Mouse (Mus musculus) spleen, adult 2 months (tissue): ENCODE data around the gene Slc5a6. TPM values are rescaled to one million over a fixed set of nuclear protein-coding genes. Genes with fewer than 3 reads are reported as not detected.

ENCODE experiments used
- DNase-seq, 2 experiments: peaks; one replicate each; pipeline versions ENCODE4 v3.0.0 to v3.0.0-alpha.2; 2012 to 2021; ENCODE audit warnings: low spot score in 2 of 2, low read depth in 1 of 2
- H3K27ac ChIP-seq: fragments of 200-500 bp; 2 replicates; pipeline ENCODE4 v1.5.1; 2012; ENCODE audit warnings: low read length, inconsistent platforms; ENCODE audit not compliant: insufficient read depth
- H3K27me3 ChIP-seq: fragments of 200-500 bp; 2 replicates; pipeline ENCODE4 v1.6.1; 2012; ENCODE audit warnings: mild to moderate bottlenecking, moderate library complexity, low read length, inconsistent platforms; ENCODE audit not compliant: control insufficient read depth, insufficient read depth
- H3K36me3 ChIP-seq: fragments of 200-500 bp; 2 replicates; pipeline ENCODE4 v1.6.1; 2012; ENCODE audit warnings: mild to moderate bottlenecking, low read length, inconsistent platforms; ENCODE audit not compliant: control insufficient read depth, insufficient read depth
- H3K4me1 ChIP-seq: fragments of 200-500 bp; 2 replicates; pipeline ENCODE4 v1.6.1; 2011; ENCODE audit warnings: inconsistent platforms; ENCODE audit not compliant: control insufficient read depth, insufficient read depth, insufficient read length
- H3K4me3 ChIP-seq: fragments of 200-500 bp; 2 replicates; pipeline ENCODE4 v1.5.1; 2011; ENCODE audit warnings: mild to moderate bottlenecking, inconsistent platforms; ENCODE audit not compliant: insufficient read depth, insufficient read length; ENCODE audit errors: extremely low read depth
- CTCF ChIP-seq: fragments of 200-500 bp; IDR thresholded peaks from 2 replicates; pipeline ENCODE4 v1.5.1; 2011; ENCODE audit warnings: mild to moderate bottlenecking, inconsistent platforms; ENCODE audit not compliant: insufficient read depth, insufficient read length, insufficient replicate concordance; ENCODE audit errors: extremely low read depth
- POLR2A ChIP-seq: fragments of 200-500 bp; IDR thresholded peaks from 2 replicates; pipeline ENCODE4 v1.6.1; 2011; ENCODE audit warnings: low read depth, low read length, inconsistent platforms
- WGBS: fragments of 180-500 bp; shearing (Covaris S2); methylation state at CpG from one replicate; pipeline ENCODE4 v1.1.7; 2018; 5-methylcytosine and 5-hydroxymethylcytosine counted together
- polyA plus RNA-seq: library from polyadenylated mRNA; depleted of rRNA; stranded (reverse); fragments of >200 nt; gene quantifications from 2 replicates; pipeline ENCODE4 v1.2.3, GENCODE M21; 2012

The Slc5a6 gene
- polyA plus RNA-seq, 1 experiment: 16.3 TPM

GRCm38 (mm10) chr5:31092231-31092975 is 43.7 kb upstream of the Slc5a6 start:
- WGBS: 10% methylated on average over 47 of the region's 53 CpGs
- Histone ChIP-seq H3K4me1 (peaks cover 22% of the 10 kb centered on the region), H3K36me3 (no peaks in the 10 kb centered on the region), H3K27ac (no peak overlapping the region), H3K4me3 (peak overlapping the region; percentile 32; the same call in 1 of the 2 replicates), H3K27me3 (peaks cover 29% of the 10 kb centered on the region)
- TF ChIP-seq CTCF (no peak), POLR2A (no peak)
- peak in 1 of 2 experiments; percentile 3 for DNase-seq

GRCm38 (mm10) chr5:31087131-31087530 is 38.4 kb upstream of the Slc5a6 start:
- Histone ChIP-seq H3K27me3 (peaks cover 5% of the 10 kb centered on the region), H3K27ac (no peak overlapping the region), H3K4me1 (peaks cover 7% of the 10 kb centered on the region; the same call in 1 of the 2 replicates), H3K36me3 (no peaks in the 10 kb centered on the region), H3K4me3 (no peak overlapping the region)
- TF ChIP-seq POLR2A (no peak), CTCF (no peak)
- WGBS: 75% methylated on average over 2 of the region's 2 CpGs
- DNase-seq: no peak

- Histone ChIP-seq H3K27ac (no peak overlapping the region), H3K4me3 (no peak overlapping the region), H3K27me3 (peaks cover under 1% of the 10 kb centered on the region), H3K36me3 (no peaks in the 10 kb centered on the region), H3K4me1 (peaks cover 7% of the 10 kb centered on the region; the same call in 1 of the 2 replicates)
- peak in 1 of 2 experiments; percentile 2 for DNase-seq
- TF ChIP-seq POLR2A (no peak), CTCF (no peak)
- 59% methylated on average over 7 of the region's 7 CpGs for WGBS
Measured at GRCm38 (mm10) chr5:31086606-31087005, 37.9 kb upstream of the Slc5a6 start.

DNA sequence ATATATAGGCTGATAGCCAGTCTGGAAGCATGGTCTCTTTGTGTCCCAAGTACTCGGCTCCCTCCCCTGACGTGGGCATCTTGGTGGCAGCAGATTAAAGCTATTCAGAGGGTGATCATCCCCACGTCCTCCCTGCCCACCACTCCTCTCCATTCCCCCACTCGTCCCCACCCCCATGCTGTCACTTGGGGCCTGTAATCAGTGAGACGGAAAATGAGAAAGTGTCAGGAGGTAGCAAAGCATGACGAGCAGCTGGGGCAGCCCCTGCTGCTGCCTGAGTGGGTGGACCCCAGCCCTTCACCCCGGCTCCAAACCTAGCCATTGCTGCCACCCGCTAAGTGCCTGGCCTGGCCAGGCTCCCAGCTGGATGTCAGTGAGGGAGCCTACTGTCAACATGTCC is 35.2 kb upstream of the Slc5a6 start:
- Histone ChIP-seq H3K36me3 (no peaks in the 10 kb centered on the region), H3K27ac (no peak overlapping the region), H3K27me3 (no peaks in the 10 kb centered on the region), H3K4me1 (peaks cover 7% of the 10 kb centered on the region; the same call in 1 of the 2 replicates), H3K4me3 (no peak overlapping the region)
- 32% methylated on average over 8 of the region's 8 CpGs for WGBS
- no peak for TF ChIP-seq CTCF
- DNase-seq: peak in 1 of 2 experiments; percentile 46

GRCm38 (mm10) chr5:31082935-31083625 is 34.4 kb upstream of the Slc5a6 start:
- TF ChIP-seq POLR2A (no peak), CTCF (no peak)
- H3K4me1 ChIP-seq: peaks cover 7% of the 10 kb centered on the region; the same call in 1 of the 2 replicates
- no peak overlapping the region for H3K27ac ChIP-seq
- peak in 1 of 2 experiments; percentile 23 for DNase-seq
- 32% methylated on average over 12 of the region's 12 CpGs for WGBS
- no peaks in the 10 kb centered on the region for H3K36me3 ChIP-seq
- no peak overlapping the region for H3K4me3 ChIP-seq
- H3K27me3 ChIP-seq: no peaks in the 10 kb centered on the region

- DNase-seq: peak in 1 of 2 experiments; percentile 75
- TF ChIP-seq CTCF: peak; percentile 68; the same call in 1 of the 2 replicates
- TF ChIP-seq POLR2A: no peak
- peaks cover 3% of the 10 kb centered on the region for H3K36me3 ChIP-seq
- WGBS: 23% methylated on average over 5 of the region's 5 CpGs
- no peaks in the 10 kb centered on the region for H3K27me3 ChIP-seq
- no peak overlapping the region for H3K27ac ChIP-seq
- no peak overlapping the region for H3K4me3 ChIP-seq
- peaks cover 7% of the 10 kb centered on the region; the same call in 1 of the 2 replicates for H3K4me1 ChIP-seq
Measured at GRCm38 (mm10) chr5:31082355-31082754, 33.6 kb upstream of the Slc5a6 start.
